Comparison of ENCODE assay signal across 12 mouse cellular contexts in the genomic region with DNA sequence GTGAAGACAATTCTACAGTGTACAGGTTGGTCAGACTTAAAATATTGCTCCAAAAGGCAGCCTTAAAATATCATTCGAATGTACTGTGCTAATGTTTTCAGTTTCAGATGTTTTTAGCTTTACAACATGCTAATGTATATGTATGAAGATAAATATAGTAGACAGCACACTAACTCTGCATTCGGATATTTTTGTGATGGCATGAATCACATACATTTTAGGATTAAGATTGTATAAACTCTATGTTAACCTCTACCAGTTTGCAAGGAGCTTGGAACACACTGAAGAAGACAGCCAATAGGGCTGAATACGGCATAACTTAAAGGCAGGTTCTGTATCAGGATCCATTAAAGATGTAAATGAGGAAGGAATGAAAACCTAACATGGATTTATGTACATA.
"Had no signal": no experiment of that assay in that cellular context is flagged by ENCODE, and none has a peak within 500 bp of the region (broad histone marks: within the 10 kb centered on the region; RNA-seq: fewer than 3 reads in every experiment).

No protein-coding gene starts in this region.

- DNase-seq: retina, postnatal 1 day; right cerebral cortex, adult 18-20 months; right cerebral cortex, postnatal 14 days; right cerebral cortex, postnatal 25 days; right cerebral cortex, postnatal 4 days; spleen, adult 18-20 months; thymus, adult 18-20 months; thymus, adult 2 months; thymus, postnatal 14 days; thymus, postnatal 25 days; thymus, postnatal 36 days; thymus, postnatal 4 days had no signal
